Mouse (Mus musculus) hindbrain, embryonic 16.5 days (tissue): Measurements from ENCODE around the gene 1700013F07Rik. TPM values are rescaled to one million over a fixed set of nuclear protein-coding genes. Genes with fewer than 3 reads are reported as not detected.

Experiments
- ATAC-seq: fragments of 200-750 bp; cut with Nextera tagmentation; 2 replicates; pipeline ENCODE4 v1.8.0; 2017; ENCODE audit warnings: moderate TSS enrichment, moderate library complexity
- H3K27ac ChIP-seq: fragments of 300-500 bp; sonication (generic); 2 replicates; pipeline ENCODE4 v1.5.1; 2014; ENCODE audit warnings: low read depth, mild to moderate bottlenecking, control low read depth, low read length, moderate library complexity
- H3K27me3 ChIP-seq: fragments of 300-500 bp; sonication (generic); replicated peaks from 2 replicates; pipeline ENCODE4 v1.6.1; 2014; ENCODE audit warnings: low read length; ENCODE audit not compliant: control insufficient read depth, insufficient read depth
- H3K36me3 ChIP-seq: fragments of 300-500 bp; sonication (generic); 2 replicates; pipeline ENCODE4 v1.6.1; 2014; ENCODE audit warnings: mild to moderate bottlenecking, low read length, moderate library complexity, mixed read lengths; ENCODE audit not compliant: control insufficient read depth, insufficient read depth
- H3K4me1 ChIP-seq: fragments of 300-500 bp; sonication (generic); 2 replicates; pipeline ENCODE4 v1.6.1; 2014; ENCODE audit warnings: low read depth, low read length; ENCODE audit not compliant: control insufficient read depth, insufficient read depth
- H3K4me2 ChIP-seq: fragments of 300-500 bp; sonication (generic); 2 replicates; pipeline ENCODE4 v1.6.1; 2014; ENCODE audit warnings: mild to moderate bottlenecking, low read length, control low read depth, moderate library complexity
- H3K4me3 ChIP-seq: fragments of 300-500 bp; sonication (generic); 2 replicates; pipeline ENCODE4 v1.5.1; 2014; ENCODE audit warnings: mild to moderate bottlenecking, low read length, control low read depth, moderate library complexity
- H3K9ac ChIP-seq: fragments of 300-500 bp; sonication (generic); 2 replicates; pipeline ENCODE4 v1.6.1; 2014; ENCODE audit warnings: low read depth, mild to moderate bottlenecking, control low read depth, low read length, moderate library complexity
- H3K9me3 ChIP-seq: fragments of 300-500 bp; sonication (generic); 2 replicates; pipeline ENCODE4 v1.6.1; 2014; ENCODE audit warnings: mild to moderate bottlenecking, low read length, moderate library complexity; ENCODE audit not compliant: control insufficient read depth
- WGBS: fragments of 180-500 bp; shearing (Covaris S2); extraction: QIAGEN DNeasy Blood & Tissue Kit; methylation state at CpG from one replicate; pipeline ENCODE4 v1.1.7; 2014; 5-methylcytosine and 5-hydroxymethylcytosine counted together
- polyA plus RNA-seq: library from polyadenylated mRNA; unstranded; fragments of >200 nt; fragmentation: Nextera tagmentation; extraction: Ambion mirVana; gene quantifications from 2 replicates; pipeline ENCODE4 v1.2.1, GENCODE M21; 2015

Gene 1700013F07Rik
- polyA plus RNA-seq, 1 experiment from 2014 or later = 2.7 TPM

GRCm38 (mm10) chr3:108535896-108536516, 2.1 kb downstream of the 1700013F07Rik start:
- H3K4me1 ChIP-seq = peaks cover 8% of the 10 kb centered on the region; the same call in 1 of the 2 replicates
- H3K4me3 ChIP-seq = peak overlapping the region; percentile 45
- peaks cover 2% of the 10 kb centered on the region; the same call in 1 of the 2 replicates for H3K27me3 ChIP-seq
- H3K9ac ChIP-seq = peak overlapping the region; percentile 67
- H3K9me3 ChIP-seq = no peaks in the 10 kb centered on the region
- peak; percentile 3; the same call in 1 of the 2 replicates for ATAC-seq
- peak overlapping the region; percentile 77 for H3K27ac ChIP-seq
- H3K36me3 ChIP-seq = no peaks in the 10 kb centered on the region
- peak overlapping the region; percentile 67 for H3K4me2 ChIP-seq
- WGBS = 5% methylated on average over 15 of the region's 15 CpGs

- H3K27ac ChIP-seq = peak within 1 kb of the TSS; percentile 77
- H3K4me2 ChIP-seq = peak within 1 kb of the TSS; percentile 67
- peaks cover 8% of the 10 kb centered on the region; the same call in 1 of the 2 replicates for H3K4me1 ChIP-seq
- under 1% methylated on average over 34 of the region's 35 CpGs for WGBS
- H3K4me3 ChIP-seq = peak within 1 kb of the TSS; percentile 45
- peak; percentile 98 for ATAC-seq
- H3K9me3 ChIP-seq = no peaks in the 10 kb centered on the region
- H3K9ac ChIP-seq = peak within 1 kb of the TSS; percentile 67
- peaks cover 2% of the 10 kb centered on the region; the same call in 1 of the 2 replicates for H3K27me3 ChIP-seq
- H3K36me3 ChIP-seq = no peaks in the 10 kb centered on the region
Measured at GRCm38 (mm10) chr3:108536517-108537260, 2.7 kb downstream of the 1700013F07Rik start, which contains the start of gene 5330417C22Rik. Gene 5330417C22Rik, minus strand, starts transcription at chr3:108536536.

- peak; percentile 41 for ATAC-seq
- Histone ChIP-seq H3K4me3 (peak overlapping the region; percentile 32), H3K9ac (peak overlapping the region; percentile 50), H3K4me2 (peak overlapping the region; percentile 67), H3K4me1 (peaks cover 8% of the 10 kb centered on the region; the same call in 1 of the 2 replicates), H3K27ac (peak overlapping the region; percentile 67), H3K27me3 (peaks cover 2% of the 10 kb centered on the region; the same call in 1 of the 2 replicates), H3K9me3 (no peaks in the 10 kb centered on the region), H3K36me3 (no peaks in the 10 kb centered on the region)
- WGBS = 5% methylated on average over 17 of the region's 17 CpGs
Measured at GRCm38 (mm10) chr3:108537303-108537702, 3.4 kb downstream of the 1700013F07Rik start.

GRCm38 (mm10) chr3:108542299-108542698, 8.3 kb downstream of the 1700013F07Rik start:
- no peak for ATAC-seq

GRCm38 (mm10) chr3:108554111-108554561, 20.2 kb downstream of the 1700013F07Rik start:
- peaks cover 6% of the 10 kb centered on the region for H3K4me1 ChIP-seq
- peaks cover 14% of the 10 kb centered on the region for H3K36me3 ChIP-seq
- 1% methylated on average over 40 of the region's 42 CpGs for WGBS
- H3K4me3 ChIP-seq = peak overlapping the region; percentile 76
- H3K27me3 ChIP-seq = no peaks in the 10 kb centered on the region
- H3K9me3 ChIP-seq = no peaks in the 10 kb centered on the region
- H3K27ac ChIP-seq = peak overlapping the region; percentile 89
- H3K4me2 ChIP-seq = peak overlapping the region; percentile 85
- H3K9ac ChIP-seq = peak overlapping the region; percentile 95
- ATAC-seq = peak; percentile 75

More at GRCm38 (mm10) chr3:108542299-108542698, 8.3 kb downstream of the 1700013F07Rik start:
- no peak overlapping the region for H3K4me3 ChIP-seq
- no peaks in the 10 kb centered on the region for H3K27me3 ChIP-seq
- H3K27ac ChIP-seq = no peak overlapping the region
- H3K9ac ChIP-seq = no peak overlapping the region
- 0 out of 2 replicates have a peak, but pooled peaks cover 6% of the 10 kb centered on the region for H3K4me1 ChIP-seq
- WGBS = 82% methylated on average over 11 of the region's 11 CpGs
- H3K4me2 ChIP-seq = no peak overlapping the region
- H3K36me3 ChIP-seq = no peaks in the 10 kb centered on the region
- no peaks in the 10 kb centered on the region for H3K9me3 ChIP-seq

- Histone ChIP-seq H3K36me3 (peaks cover 19% of the 10 kb centered on the region), H3K4me2 (peak overlapping the region; percentile 85), H3K4me3 (peak overlapping the region; percentile 76), H3K27ac (peak overlapping the region; percentile 89), H3K27me3 (no peaks in the 10 kb centered on the region), H3K9me3 (no peaks in the 10 kb centered on the region), H3K4me1 (peaks cover 6% of the 10 kb centered on the region), H3K9ac (peak overlapping the region; percentile 95)
- WGBS = 20% methylated on average over 19 of the region's 22 CpGs
- ATAC-seq = peak; percentile 95
Measured at GRCm38 (mm10) chr3:108554587-108555312, 20.8 kb downstream of the 1700013F07Rik start.

GRCm38 (mm10) chr3:108557888-108558287, 23.9 kb downstream of the 1700013F07Rik start:
- Histone ChIP-seq H3K9ac (no peak overlapping the region; the same call in 1 of the 2 replicates), H3K27me3 (no peaks in the 10 kb centered on the region), H3K4me2 (no peak overlapping the region), H3K9me3 (no peaks in the 10 kb centered on the region), H3K36me3 (peaks cover 21% of the 10 kb centered on the region), H3K4me1 (peaks cover 15% of the 10 kb centered on the region), H3K27ac (no peak overlapping the region), H3K4me3 (no peak overlapping the region)
- no peak for ATAC-seq
- WGBS = 93% methylated on average over 4 of the region's 4 CpGs

GRCm38 (mm10) chr3:108562133-108562730, 28.3 kb downstream of the 1700013F07Rik start, which contains the start of gene Tmem167b:
Gene Tmem167b, minus strand, starts transcription at chr3:108562466.
- H3K36me3 ChIP-seq = peaks cover 18% of the 10 kb centered on the region
- H3K9ac ChIP-seq = peak within 1 kb of the TSS; percentile 87
- ATAC-seq = peak; percentile 98
- H3K4me2 ChIP-seq = peak within 1 kb of the TSS; percentile 88
- WGBS = under 1% methylated on average over 37 of the region's 45 CpGs
- peak within 1 kb of the TSS; percentile 82 for H3K4me3 ChIP-seq
- H3K27me3 ChIP-seq = no peaks in the 10 kb centered on the region
- no peaks in the 10 kb centered on the region for H3K9me3 ChIP-seq
- peak within 1 kb of the TSS; percentile 95 for H3K27ac ChIP-seq
- H3K4me1 ChIP-seq = peaks cover 9% of the 10 kb centered on the region
